Mouse (Mus musculus) cerebellum, adult 2 months (tissue): ENCODE measurements at regions not wholly inside any gene's neighbourhood (a gene's known extent, or its start where the extent isn't known, plus 50 kb on each side); places are given as distances from the start of the nearest gene placed in this dataset.

Experiments used
- CTCF ChIP-seq: fragments of 200-500 bp; IDR thresholded peaks from 2 replicates; pipeline ENCODE4 v1.5.1; 2011; ENCODE audit warnings: low read depth, mild to moderate bottlenecking, control low read depth, low read length, moderate library complexity, borderline replicate concordance; ENCODE audit not compliant: insufficient read depth
- POLR2A ChIP-seq: fragments of 200-500 bp; IDR thresholded peaks from 2 replicates; pipeline ENCODE4 v1.6.1; 2011; ENCODE audit warnings: low read length, control low read depth, borderline replicate concordance; ENCODE audit not compliant: insufficient read depth

DNA sequence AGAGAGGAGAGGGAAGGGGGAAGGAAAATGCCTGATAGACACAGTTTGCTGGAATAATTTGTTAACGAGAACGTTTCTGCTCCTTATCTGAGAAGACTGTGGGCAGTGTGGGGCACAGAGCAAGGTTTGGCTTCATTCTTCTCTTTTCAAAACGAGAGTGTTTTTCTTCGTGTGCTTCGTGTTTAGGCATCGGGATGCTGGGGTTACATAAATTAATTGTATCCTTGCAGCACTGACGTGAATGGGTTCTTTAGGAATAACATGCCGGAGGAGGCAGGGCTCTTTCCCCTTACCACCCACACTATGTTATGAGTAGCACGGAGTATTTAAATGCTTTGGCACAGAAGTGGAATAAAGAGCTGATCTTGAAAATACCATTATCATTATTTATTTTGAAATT lies 110.9 kb upstream of the Hhip start:
- no peak for TF ChIP-seq CTCF
- TF ChIP-seq POLR2A: no peak
